Mouse (Mus musculus): ENCODE measurements around the gene D330020A13Rik. TPM values are rescaled to one million over a fixed set of nuclear protein-coding genes. Genes with fewer than 3 reads are reported as not detected.
A peak's percentile ranks its signal among the peaks of the same experiment; 100 is the strongest.

D330020A13Rik gene
- 0.20 TPM in 1 of 2 replicates, not detected in the other for polyA plus RNA-seq (2014; fragmentation: Nextera tagmentation; extraction: Ambion mirVana)

GRCm38 (mm10) chr6:120294056-120294784 is at the start of gene D330020A13Rik, which contains the start of gene B4galnt3:
TSS of gene D330020A13Rik (plus strand) at chr6:120294364.
TSS of gene B4galnt3 (minus strand) at chr6:120294559.
- under 1% methylated on average over 77 of the region's 79 CpGs for WGBS
- ATAC-seq (ENCODE audit: low FRiP score, low TSS enrichment) = peak; percentile 63

DNA sequence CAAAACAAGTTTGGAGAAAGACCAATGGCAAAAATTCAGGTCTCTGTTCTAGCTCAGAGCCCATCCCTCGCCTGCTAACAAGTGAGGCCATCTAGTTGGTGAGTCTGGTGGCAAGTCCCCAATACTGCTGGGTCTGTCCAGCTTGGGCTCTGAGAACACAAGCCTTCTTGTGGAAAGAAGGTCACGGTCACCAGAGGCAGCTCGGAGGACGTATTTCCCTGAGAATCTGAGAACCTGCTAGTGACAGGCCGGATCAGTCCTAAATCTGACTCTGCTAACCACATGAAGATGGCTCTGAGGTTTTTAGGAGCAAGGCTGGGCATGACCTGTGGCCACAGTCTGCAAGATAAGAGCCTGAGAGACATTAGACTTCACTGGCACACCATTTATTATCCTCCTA is 47.5 kb upstream of the D330020A13Rik start:
- H3K36me3 ChIP-seq (ENCODE audit: control insufficient read depth, insufficient read depth, low read length) = no peaks in the 10 kb centered on the region
- no peak for ATAC-seq (ENCODE audit: low FRiP score, low TSS enrichment)
- no peak overlapping the region for H3K9ac ChIP-seq (replicated peaks; ENCODE audit: low read length)
- no peaks in the 10 kb centered on the region for H3K27me3 ChIP-seq (ENCODE audit: control insufficient read depth, insufficient read depth, low read length)
- no peak overlapping the region for H3K27ac ChIP-seq (replicated peaks; ENCODE audit: low read depth, low read length)
- WGBS = 87% methylated on average over 5 of the region's 5 CpGs
- no peaks in the 10 kb centered on the region for H3K4me1 ChIP-seq (ENCODE audit: control insufficient read depth, insufficient read depth, low read length)
- no peak overlapping the region for H3K4me2 ChIP-seq (ENCODE audit: low read length)
- DNase-seq = no peak
- no peak overlapping the region for H3K4me3 ChIP-seq (replicated peaks; ENCODE audit: low read depth, low read length)
- H3K9me3 ChIP-seq (ENCODE audit: control insufficient read depth, low read length) = no peaks in the 10 kb centered on the region

More at GRCm38 (mm10) chr6:120294056-120294784, at the start of gene D330020A13Rik, which contains the start of gene B4galnt3:
- Histone ChIP-seq H3K27ac (replicated peaks; ENCODE audit: low read depth, low read length) (no peak within 1 kb of the TSS), H3K9ac (replicated peaks; ENCODE audit: low read length) (peak within 1 kb of the TSS; percentile 57), H3K4me1 (ENCODE audit: control insufficient read depth, insufficient read depth, low read length) (no peaks in the 10 kb centered on the region), H3K4me3 (replicated peaks; ENCODE audit: low read depth, low read length) (peak within 1 kb of the TSS; percentile 68), H3K4me2 (ENCODE audit: low read length) (peak within 1 kb of the TSS; percentile 98), H3K27me3 (ENCODE audit: control insufficient read depth, insufficient read depth, low read length) (peaks cover 23% of the 10 kb centered on the region), H3K9me3 (ENCODE audit: control insufficient read depth, low read length) (no peaks in the 10 kb centered on the region), H3K36me3 (ENCODE audit: control insufficient read depth, insufficient read depth, low read length) (no peaks in the 10 kb centered on the region)
- DNase-seq = peak; percentile 73

DNA sequence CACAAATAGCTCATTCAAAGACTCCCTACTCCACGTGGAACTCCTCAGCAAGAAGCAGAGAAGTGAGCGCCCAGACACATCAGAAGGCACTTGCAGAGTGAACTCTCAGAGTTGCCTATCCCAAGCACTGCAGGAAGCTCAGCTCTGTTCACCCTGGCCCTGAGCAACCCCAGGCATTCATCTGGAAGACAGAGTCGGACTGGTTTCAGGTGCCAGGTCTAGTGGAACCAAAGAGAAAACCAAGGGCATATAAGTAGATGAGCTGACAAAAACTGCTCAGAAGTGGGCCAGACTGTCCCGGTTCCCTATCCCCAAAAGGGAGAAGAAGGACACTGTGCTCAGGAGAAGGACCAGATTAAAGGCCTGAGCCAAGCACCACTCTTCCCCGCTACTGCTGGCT is 44.3 kb upstream of the D330020A13Rik start:
- no peaks in the 10 kb centered on the region for H3K27me3 ChIP-seq (ENCODE audit: control insufficient read depth, insufficient read depth, low read length)
- DNase-seq (no peak), ATAC-seq (ENCODE audit: low FRiP score, low TSS enrichment) (no peak)
- no peaks in the 10 kb centered on the region for H3K36me3 ChIP-seq (ENCODE audit: control insufficient read depth, insufficient read depth, low read length)
- H3K4me3 ChIP-seq (replicated peaks; ENCODE audit: low read depth, low read length) = no peak overlapping the region
- 79% methylated on average over 5 of the region's 5 CpGs for WGBS
- H3K9ac ChIP-seq (replicated peaks; ENCODE audit: low read length) = no peak overlapping the region
- no peaks in the 10 kb centered on the region for H3K4me1 ChIP-seq (ENCODE audit: control insufficient read depth, insufficient read depth, low read length)
- H3K27ac ChIP-seq (replicated peaks; ENCODE audit: low read depth, low read length) = no peak overlapping the region
- no peak overlapping the region for H3K4me2 ChIP-seq (ENCODE audit: low read length)
- H3K9me3 ChIP-seq (ENCODE audit: control insufficient read depth, low read length) = no peaks in the 10 kb centered on the region

GRCm38 (mm10) chr6:120251010-120251409 is 43.2 kb upstream of the D330020A13Rik start:
- Histone ChIP-seq H3K4me1 (ENCODE audit: control insufficient read depth, insufficient read depth, low read length) (no peaks in the 10 kb centered on the region), H3K36me3 (ENCODE audit: control insufficient read depth, insufficient read depth, low read length) (no peaks in the 10 kb centered on the region), H3K4me2 (ENCODE audit: low read length) (no peak overlapping the region), H3K27me3 (ENCODE audit: control insufficient read depth, insufficient read depth, low read length) (no peaks in the 10 kb centered on the region), H3K4me3 (replicated peaks; ENCODE audit: low read depth, low read length) (no peak overlapping the region), H3K9ac (replicated peaks; ENCODE audit: low read length) (no peak overlapping the region), H3K27ac (replicated peaks; ENCODE audit: low read depth, low read length) (no peak overlapping the region), H3K9me3 (ENCODE audit: control insufficient read depth, low read length) (no peaks in the 10 kb centered on the region)
- DNase-seq = no peak
- ATAC-seq (ENCODE audit: low FRiP score, low TSS enrichment) = no peak
- 91% methylated on average over 7 of the region's 7 CpGs for WGBS

DNA sequence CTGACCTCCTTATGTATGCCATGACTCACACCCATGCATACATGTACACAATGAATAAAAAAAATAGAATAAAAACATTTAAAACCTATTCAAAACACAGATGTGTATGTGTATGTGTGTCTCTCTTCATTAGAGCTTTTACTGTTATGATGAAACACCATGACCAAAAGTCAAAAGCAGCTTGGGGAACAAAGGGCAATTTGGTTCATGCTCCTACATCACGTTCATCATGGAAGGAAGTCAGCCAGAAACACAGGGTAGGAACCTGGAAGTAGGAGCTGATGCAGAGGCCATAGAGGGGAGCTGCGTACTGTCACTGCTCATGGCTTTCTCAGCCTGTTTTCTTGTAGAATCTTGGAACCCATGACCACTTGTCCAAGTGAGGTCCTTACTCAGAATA is 41.4 kb upstream of the D330020A13Rik start:
- no peaks in the 10 kb centered on the region for H3K36me3 ChIP-seq (ENCODE audit: control insufficient read depth, insufficient read depth, low read length)
- no peak overlapping the region for H3K9ac ChIP-seq (replicated peaks; ENCODE audit: low read length)
- ATAC-seq (ENCODE audit: low FRiP score, low TSS enrichment) = no peak
- no peaks in the 10 kb centered on the region for H3K4me1 ChIP-seq (ENCODE audit: control insufficient read depth, insufficient read depth, low read length)
- H3K9me3 ChIP-seq (ENCODE audit: control insufficient read depth, low read length) = no peaks in the 10 kb centered on the region
- no peak for DNase-seq
- no peak overlapping the region for H3K4me2 ChIP-seq (ENCODE audit: low read length)
- WGBS = 85% methylated on average over 2 of the region's 2 CpGs
- H3K4me3 ChIP-seq (replicated peaks; ENCODE audit: low read depth, low read length) = no peak overlapping the region
- H3K27me3 ChIP-seq (ENCODE audit: control insufficient read depth, insufficient read depth, low read length) = no peaks in the 10 kb centered on the region
- H3K27ac ChIP-seq (replicated peaks; ENCODE audit: low read depth, low read length) = no peak overlapping the region

DNA sequence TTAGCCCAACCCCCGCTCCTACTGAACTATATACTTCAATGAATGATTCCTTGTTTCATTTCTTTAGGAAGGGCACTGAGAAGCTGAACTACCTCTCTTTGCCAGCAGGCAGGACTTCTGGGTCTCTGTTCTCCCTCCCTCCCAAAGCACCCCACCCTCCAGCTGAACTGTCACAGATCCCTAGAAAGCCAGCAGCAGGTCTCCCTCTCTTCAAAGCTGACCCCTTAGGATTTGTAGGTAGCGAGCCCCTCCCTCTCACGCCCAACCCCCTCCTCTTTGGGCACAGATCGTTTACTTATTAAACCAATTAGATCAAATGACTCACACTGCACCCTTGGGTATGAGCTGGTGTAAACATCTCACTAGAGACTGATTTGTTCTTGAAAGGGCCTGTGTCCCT is 39.5 kb upstream of the D330020A13Rik start:
- no peak overlapping the region for H3K9ac ChIP-seq (replicated peaks; ENCODE audit: low read length)
- no peak overlapping the region for H3K27ac ChIP-seq (replicated peaks; ENCODE audit: low read depth, low read length)
- H3K4me3 ChIP-seq (replicated peaks; ENCODE audit: low read depth, low read length) = no peak overlapping the region
- DNase-seq (no peak), ATAC-seq (ENCODE audit: low FRiP score, low TSS enrichment) (no peak)
- H3K9me3 ChIP-seq (ENCODE audit: control insufficient read depth, low read length) = no peaks in the 10 kb centered on the region
- H3K4me1 ChIP-seq (ENCODE audit: control insufficient read depth, insufficient read depth, low read length) = no peaks in the 10 kb centered on the region
- no peaks in the 10 kb centered on the region for H3K36me3 ChIP-seq (ENCODE audit: control insufficient read depth, insufficient read depth, low read length)
- 77% methylated on average over 4 of the region's 4 CpGs for WGBS
- H3K4me2 ChIP-seq (ENCODE audit: low read length) = no peak overlapping the region
- no peaks in the 10 kb centered on the region for H3K27me3 ChIP-seq (ENCODE audit: control insufficient read depth, insufficient read depth, low read length)

DNA sequence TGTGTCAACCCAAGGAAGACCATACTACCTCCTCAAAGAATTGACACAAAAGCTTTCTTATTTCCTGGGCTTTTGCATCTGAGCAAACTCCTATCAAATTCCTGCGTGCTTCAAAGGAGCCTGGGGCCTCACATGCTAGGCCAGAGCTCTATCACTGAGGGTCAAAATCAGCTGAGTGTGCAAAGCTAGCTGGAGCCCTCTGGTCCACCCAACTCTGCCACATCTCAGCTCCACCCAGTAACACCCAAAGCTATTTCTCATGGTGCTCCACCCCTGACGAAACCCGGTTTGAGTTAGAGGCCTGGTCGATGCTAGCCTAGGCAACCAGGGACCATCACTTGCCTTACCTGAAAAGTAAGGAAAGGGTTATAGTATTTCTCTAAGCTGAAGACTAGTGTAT is 39.0 kb upstream of the D330020A13Rik start:
- Histone ChIP-seq H3K27ac (replicated peaks; ENCODE audit: low read depth, low read length) (no peak overlapping the region), H3K4me2 (ENCODE audit: low read length) (no peak overlapping the region), H3K4me1 (ENCODE audit: control insufficient read depth, insufficient read depth, low read length) (no peaks in the 10 kb centered on the region), H3K4me3 (replicated peaks; ENCODE audit: low read depth, low read length) (no peak overlapping the region), H3K9me3 (ENCODE audit: control insufficient read depth, low read length) (no peaks in the 10 kb centered on the region), H3K27me3 (ENCODE audit: control insufficient read depth, insufficient read depth, low read length) (no peaks in the 10 kb centered on the region), H3K36me3 (ENCODE audit: control insufficient read depth, insufficient read depth, low read length) (no peaks in the 10 kb centered on the region), H3K9ac (replicated peaks; ENCODE audit: low read length) (no peak overlapping the region)
- WGBS = 85% methylated on average over 4 of the region's 4 CpGs
- DNase-seq (no peak), ATAC-seq (ENCODE audit: low FRiP score, low TSS enrichment) (no peak)

DNA sequence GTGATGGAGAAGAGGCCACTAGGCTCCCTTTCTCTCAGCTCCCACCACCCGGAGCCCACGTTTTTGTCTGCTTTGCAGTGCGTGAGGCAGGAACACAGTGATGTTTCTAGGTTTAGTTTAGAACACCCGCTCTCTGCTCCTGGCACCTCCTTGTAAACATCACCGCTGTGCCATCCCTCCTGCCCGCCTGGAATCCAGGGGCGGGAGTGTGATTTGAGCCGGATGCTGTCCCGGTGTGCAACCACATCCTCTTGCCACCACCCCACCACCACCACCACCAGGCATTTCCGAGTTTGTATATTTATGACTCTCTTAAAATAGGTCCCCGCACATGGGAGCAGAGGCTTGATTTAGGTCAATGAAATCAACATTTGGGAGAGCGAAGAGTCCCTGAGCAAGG is 38.5 kb upstream of the D330020A13Rik start:
- Histone ChIP-seq H3K4me2 (ENCODE audit: low read length) (no peak overlapping the region), H3K9ac (replicated peaks; ENCODE audit: low read length) (no peak overlapping the region), H3K4me3 (replicated peaks; ENCODE audit: low read depth, low read length) (no peak overlapping the region), H3K36me3 (ENCODE audit: control insufficient read depth, insufficient read depth, low read length) (no peaks in the 10 kb centered on the region), H3K27ac (replicated peaks; ENCODE audit: low read depth, low read length) (no peak overlapping the region), H3K27me3 (ENCODE audit: control insufficient read depth, insufficient read depth, low read length) (no peaks in the 10 kb centered on the region), H3K9me3 (ENCODE audit: control insufficient read depth, low read length) (no peaks in the 10 kb centered on the region), H3K4me1 (ENCODE audit: control insufficient read depth, insufficient read depth, low read length) (no peaks in the 10 kb centered on the region)
- DNase-seq = no peak
- ATAC-seq (ENCODE audit: low FRiP score, low TSS enrichment) = no peak
- 90% methylated on average over 12 of the region's 12 CpGs for WGBS

- H3K36me3 ChIP-seq (ENCODE audit: control insufficient read depth, insufficient read depth, low read length) = no peaks in the 10 kb centered on the region
- H3K27ac ChIP-seq (replicated peaks; ENCODE audit: low read depth, low read length) = no peak overlapping the region
- no peak for ATAC-seq (ENCODE audit: low FRiP score, low TSS enrichment)
- no peak overlapping the region for H3K4me3 ChIP-seq (replicated peaks; ENCODE audit: low read depth, low read length)
- no peak overlapping the region for H3K4me2 ChIP-seq (ENCODE audit: low read length)
- no peaks in the 10 kb centered on the region for H3K4me1 ChIP-seq (ENCODE audit: control insufficient read depth, insufficient read depth, low read length)
- no peaks in the 10 kb centered on the region for H3K9me3 ChIP-seq (ENCODE audit: control insufficient read depth, low read length)
- 75% methylated on average over 5 of the region's 5 CpGs for WGBS
- no peak overlapping the region for H3K9ac ChIP-seq (replicated peaks; ENCODE audit: low read length)
- DNase-seq = no peak
- H3K27me3 ChIP-seq (ENCODE audit: control insufficient read depth, insufficient read depth, low read length) = no peaks in the 10 kb centered on the region
Observed at GRCm38 (mm10) chr6:120256431-120256935, 37.7 kb upstream of the D330020A13Rik start.
